Mouse (Mus musculus) thymus, adult 2 months (tissue): ENCODE data around the gene Hsh2d.

Source experiments
- CTCF ChIP-seq: fragments of 200-500 bp; IDR thresholded peaks from 2 replicates; pipeline ENCODE4 v1.5.1; 2012; ENCODE audit warnings: mild to moderate bottlenecking, control low read depth, low read length, moderate library complexity, borderline replicate concordance; ENCODE audit not compliant: control insufficient read depth, poor library complexity, insufficient read depth; ENCODE audit errors: extremely low read depth
- POLR2A ChIP-seq: fragments of 200-500 bp; IDR thresholded peaks from 2 replicates; pipeline ENCODE4 v1.6.1; 2012; ENCODE audit warnings: mild to moderate bottlenecking, low read length, control low read depth, moderate library complexity; ENCODE audit not compliant: control insufficient read depth, poor library complexity, insufficient read depth; ENCODE audit errors: extremely low read depth

DNA sequence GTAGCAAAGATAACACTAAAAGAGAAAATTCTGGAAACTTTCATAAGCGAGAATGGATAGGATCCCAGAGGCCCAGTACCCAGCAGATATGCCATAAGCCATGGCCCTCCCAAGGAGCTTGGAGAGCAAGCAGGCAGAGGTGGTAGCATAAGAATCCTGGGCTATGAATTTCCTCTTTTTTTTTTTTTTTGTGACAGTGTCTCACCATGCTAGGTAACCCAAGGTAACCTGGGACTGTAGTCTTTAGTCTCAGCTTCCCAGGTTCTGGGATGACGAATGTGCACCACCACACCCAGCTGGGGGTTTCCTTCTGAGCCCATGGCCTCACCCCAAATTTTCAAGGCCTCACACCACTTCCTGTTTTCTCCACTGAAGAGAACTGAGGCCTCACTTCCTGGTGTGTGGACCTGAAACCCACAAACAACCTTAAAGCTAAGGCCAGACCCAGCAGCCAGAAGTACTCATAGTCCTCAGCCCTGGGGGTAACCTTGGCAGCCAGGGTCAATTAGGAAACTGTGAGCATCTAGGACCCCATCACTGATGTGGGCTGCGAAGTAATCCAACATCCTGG, 20.3 kb upstream of the Hsh2d start:
- TF ChIP-seq CTCF (no peak), POLR2A (no peak)
